Mouse (Mus musculus): Measurements from ENCODE around the gene Aak1. TPM values are rescaled to one million over a fixed set of nuclear protein-coding genes. Genes with fewer than 3 reads are reported as not detected.

The Aak1 gene
- polyA plus RNA-seq, 1 experiment: 39.9 TPM

GRCm38 (mm10) chr6:86908561-86909150, 59.3 kb downstream of the Aak1 start:
- TF ChIP-seq GATA1 (IDR thresholded peaks at IDR 0.05; ENCODE audit: low read length): no peak

GRCm38 (mm10) chr6:86909881-86910280, 60.6 kb downstream of the Aak1 start:
- no peak for TF ChIP-seq GATA1 (IDR thresholded peaks at IDR 0.05; ENCODE audit: low read length)

DNA sequence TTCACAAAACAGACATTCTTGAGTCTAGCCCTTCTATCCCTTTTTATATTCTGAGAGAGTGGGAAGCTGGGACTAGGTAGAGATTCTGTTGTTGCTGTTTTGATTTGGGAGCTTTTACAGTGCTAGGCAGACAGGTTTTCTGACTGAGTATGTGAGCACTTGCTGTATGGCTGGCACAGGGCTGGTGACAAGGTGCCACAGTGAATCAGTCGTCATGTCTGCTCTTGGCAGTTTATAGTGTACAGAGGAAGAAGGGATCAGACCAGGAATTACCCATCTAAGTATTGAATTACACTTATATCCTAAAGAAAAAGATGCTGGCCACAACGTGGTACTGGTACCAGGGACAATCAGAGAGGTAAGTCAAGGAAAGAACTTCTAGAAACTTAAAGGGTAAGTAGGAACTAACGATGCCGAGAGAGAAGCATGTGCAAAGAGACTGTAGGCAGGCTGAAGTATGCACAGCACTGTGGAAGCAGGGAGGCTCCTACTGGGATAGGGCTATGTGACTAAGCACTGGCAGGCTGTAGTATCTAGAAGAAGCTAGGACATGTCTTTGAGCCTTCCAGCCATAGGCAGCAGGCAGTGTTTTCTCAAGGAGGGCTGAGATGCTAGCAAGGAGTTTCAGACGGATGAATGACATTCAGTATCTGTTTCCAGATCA, 67.0 kb downstream of the Aak1 start:
- no peak for TF ChIP-seq GATA1 (IDR thresholded peaks at IDR 0.05; ENCODE audit: low read length)

GRCm38 (mm10) chr6:86917231-86917630, 67.9 kb downstream of the Aak1 start:
- TF ChIP-seq GATA1 (IDR thresholded peaks at IDR 0.05; ENCODE audit: low read length): no peak

- no peak for TF ChIP-seq GATA1 (IDR thresholded peaks at IDR 0.05; ENCODE audit: low read length)
These were observed 68.9 kb downstream of the Aak1 start for GRCm38 (mm10) chr6:86918058-86918835.

GRCm38 (mm10) chr6:86921880-86922279, 72.6 kb downstream of the Aak1 start:
- TF ChIP-seq GATA1 (IDR thresholded peaks at IDR 0.05; ENCODE audit: low read length): no peak

GRCm38 (mm10) chr6:86924746-86925145, 75.4 kb downstream of the Aak1 start:
- no peak for TF ChIP-seq GATA1 (IDR thresholded peaks at IDR 0.05; ENCODE audit: low read length)

DNA sequence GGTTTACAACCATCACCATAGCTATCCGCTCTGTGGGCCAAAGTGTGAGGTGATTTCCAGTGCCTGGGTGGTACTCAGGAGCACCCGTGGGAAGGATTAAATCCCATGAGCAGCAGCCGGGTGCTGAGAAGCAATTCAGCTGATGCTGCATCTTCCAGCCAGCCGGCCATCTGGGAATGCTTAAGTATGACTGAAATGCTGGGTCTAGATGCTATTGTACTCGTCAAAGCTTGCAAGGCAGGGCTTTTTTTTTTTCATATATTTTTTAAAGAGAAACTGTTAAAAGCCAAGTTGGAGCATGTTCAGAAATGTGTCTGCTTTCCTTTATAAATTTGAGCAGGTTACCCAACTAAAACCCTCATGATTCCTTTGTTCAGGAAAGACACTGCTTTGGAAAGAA, 85.2 kb downstream of the Aak1 start:
- TF ChIP-seq GATA1 (IDR thresholded peaks at IDR 0.05; ENCODE audit: low read length): no peak

- TF ChIP-seq GATA1 (IDR thresholded peaks at IDR 0.05; ENCODE audit: low read length): peak; percentile 17
These were observed 90.5 kb downstream of the Aak1 start for GRCm38 (mm10) chr6:86939797-86940196.

DNA sequence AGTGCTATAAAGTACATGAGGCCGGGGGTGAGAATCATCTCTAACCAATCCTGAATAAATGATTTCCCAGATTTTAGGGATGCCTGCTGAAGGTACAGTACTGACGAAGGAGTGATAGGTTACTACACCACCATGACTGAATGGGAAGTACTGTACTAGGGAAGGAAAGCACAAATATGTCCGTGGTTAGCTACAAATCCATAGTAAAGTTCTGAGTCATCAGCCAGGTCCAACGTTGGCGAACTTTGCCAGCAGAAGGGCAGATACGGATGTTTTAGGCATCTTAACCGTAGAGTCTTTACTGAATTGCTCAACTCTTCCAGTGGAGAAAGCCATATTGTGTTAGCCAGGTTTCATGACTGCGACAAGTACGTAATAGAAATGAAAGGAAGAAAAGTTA, 91.6 kb downstream of the Aak1 start:
- TF ChIP-seq GATA1 (IDR thresholded peaks at IDR 0.05; ENCODE audit: low read length): no peak

- no peak for TF ChIP-seq GATA1 (IDR thresholded peaks at IDR 0.05; ENCODE audit: low read length)
These were observed 97.8 kb downstream of the Aak1 start for GRCm38 (mm10) chr6:86947100-86947499.

DNA sequence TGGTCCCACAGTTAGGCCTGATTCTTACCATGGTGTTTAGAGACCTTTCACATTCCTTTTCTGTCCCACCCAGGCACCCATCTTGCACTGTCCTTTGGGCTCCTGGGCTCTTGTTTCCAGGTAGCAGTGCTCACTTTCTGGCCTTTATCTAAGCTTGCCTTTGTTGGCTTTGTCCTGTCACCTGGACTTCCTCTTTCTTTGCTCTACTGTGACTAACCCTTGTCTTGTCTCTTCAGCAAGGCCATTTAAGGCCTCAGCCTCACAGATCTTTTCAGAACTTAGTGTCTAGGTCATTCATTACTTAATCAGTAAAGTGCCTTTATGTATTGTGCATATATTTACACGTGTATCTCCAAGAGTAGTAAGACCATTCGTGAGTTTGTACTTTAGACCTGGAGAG, 99.4 kb downstream of the Aak1 start:
- no peak for TF ChIP-seq GATA1 (IDR thresholded peaks at IDR 0.05; ENCODE audit: low read length)

DNA sequence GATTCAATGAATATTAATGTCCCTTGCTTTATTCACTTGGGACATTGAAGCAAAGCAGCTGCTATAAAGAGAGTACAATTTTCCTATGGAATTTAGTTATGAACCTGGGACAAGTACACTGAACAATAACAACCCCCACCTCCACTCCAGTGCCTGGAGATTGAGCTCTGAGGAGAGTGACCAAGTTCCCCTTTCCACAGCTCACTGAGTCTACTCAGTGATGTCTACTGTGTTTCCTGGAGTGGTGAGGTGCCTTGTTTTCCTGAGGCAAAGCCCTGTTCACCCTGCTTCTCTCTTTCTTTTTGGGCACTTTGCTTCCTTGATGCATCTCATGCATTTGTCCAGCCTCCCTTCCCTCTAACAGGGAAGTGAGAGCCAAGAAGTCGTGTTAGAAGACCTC, 100.8 kb downstream of the Aak1 start:
- TF ChIP-seq GATA1 (IDR thresholded peaks at IDR 0.05; ENCODE audit: low read length): no peak

DNA sequence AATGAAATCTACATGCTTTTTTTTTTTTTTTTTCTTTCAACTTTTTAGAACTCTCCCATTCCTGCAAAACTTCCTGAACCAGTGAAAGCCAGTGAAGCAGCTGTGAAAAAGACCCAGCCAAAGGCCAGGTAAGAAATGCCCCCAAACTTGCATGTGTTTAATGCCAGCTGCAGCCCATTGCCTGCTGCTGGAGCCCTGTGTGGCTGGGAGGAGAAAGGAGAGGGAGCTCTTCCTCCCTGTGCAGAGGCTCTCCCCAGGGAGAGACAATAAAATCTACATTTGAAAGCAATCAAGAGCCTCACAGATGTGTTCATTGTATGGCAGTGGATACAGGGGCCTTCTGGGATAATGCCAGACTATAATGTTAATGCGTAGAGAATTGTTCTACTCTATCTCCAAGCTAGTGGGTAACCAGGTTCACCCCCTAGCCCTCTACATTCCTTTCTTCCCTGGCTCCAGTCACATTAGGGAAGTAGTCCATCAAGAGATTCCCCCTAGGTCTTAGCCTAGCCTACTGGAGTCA, 101.5 kb downstream of the Aak1 start:
- no peak for TF ChIP-seq GATA1 (IDR thresholded peaks at IDR 0.05; ENCODE audit: low read length)

- TF ChIP-seq GATA1 (IDR thresholded peaks at IDR 0.05; ENCODE audit: low read length): no peak
These were observed 106.4 kb downstream of the Aak1 start for GRCm38 (mm10) chr6:86955741-86956140.

GRCm38 (mm10) chr6:86956206-86956605, 106.9 kb downstream of the Aak1 start:
- TF ChIP-seq GATA1 (IDR thresholded peaks at IDR 0.05; ENCODE audit: low read length): no peak
